Comparison of ENCODE assay signal across 11 mouse cellular contexts in genomic region chr4:126237721-126238242, GRCm38 (mm10). TPM values are rescaled to one million over a fixed set of nuclear protein-coding genes. Genes with fewer than 3 reads are reported as not detected.
DNase-seq lines count a peak whose midpoint lies in the region; ATAC-seq and TF ChIP-seq lines count a peak whose summit lies in the region.
"Had no signal": no experiment of that assay in that cellular context is flagged by ENCODE, and none has a peak within 500 bp of the region (broad histone marks: within the 10 kb centered on the region; RNA-seq: fewer than 3 reads in every experiment).

No protein-coding gene starts in this region.

- peaks cover 12% of the 10 kb centered on the region for H3K4me1 ChIP-seq in embryonic facial prominence, embryonic 13.5 days
- no peaks in the 10 kb centered on the region for H3K4me1 ChIP-seq in intestine, postnatal 0 days (replicated peaks; ENCODE audit: control insufficient read depth, insufficient read depth, low read length)
- peaks cover 6% of the 10 kb centered on the region for H3K4me1 ChIP-seq in liver, embryonic 12.5 days
- H3K4me1 ChIP-seq: embryonic facial prominence, embryonic 12.5 days had no signal

- WGBS in embryonic facial prominence, embryonic 13.5 days: 71% methylated on average over 5 of the region's 5 CpGs
- WGBS in intestine, postnatal 0 days: 67% methylated on average over 5 of the region's 5 CpGs
- WGBS in liver, embryonic 12.5 days (ENCODE audit: insufficient replicate concordance): 82% methylated on average over 5 of the region's 5 CpGs

- no peak for ATAC-seq in embryonic facial prominence, embryonic 13.5 days (ENCODE audit: insufficient number of reproducible peaks, insufficient read depth, low FRiP score, low TSS enrichment, low read depth)
- no peak for ATAC-seq in intestine, postnatal 0 days
- ATAC-seq in liver, embryonic 12.5 days: no peak

- 0 out of 2 replicates have a peak overlapping the region, but pooled peaks have one; percentile 28 for H3K27ac ChIP-seq in embryonic facial prominence, embryonic 13.5 days
- H3K27ac ChIP-seq in intestine, postnatal 0 days (ENCODE audit: low read depth, low read length): no peak overlapping the region
- no peak overlapping the region for H3K27ac ChIP-seq in liver, embryonic 12.5 days
- H3K27ac ChIP-seq: embryonic facial prominence, embryonic 12.5 days; lung, embryonic 15.5 days had no signal

- peak; percentile 23; the same call in 1 of the 2 replicates for TF ChIP-seq CTCF in intestine, postnatal 0 days (IDR thresholded peaks at IDR 0.05; ENCODE audit: low read depth)

- intact Hi-C loops in left cerebral cortex, postnatal 25 days (cut with DNase I): no loop called here
- intact Hi-C loops in left cerebral cortex, postnatal 10 days (cut with DNase I): no loop called here

- peak; percentile 26 for DNase-seq in cerebellum, adult 11-12 months
- DNase-seq in cerebellum, postnatal 4 days (ENCODE audit: low spot score in 2 of 2): no peak
- DNase-seq in left cerebral cortex, postnatal 25 days (ENCODE audit: low spot score in 2 of 2): peak; percentile 63 to 79
- no peak for DNase-seq in left cerebral cortex, postnatal 10 days (ENCODE audit: extremely low spot score in 1 of 2, low spot score in 2 of 2)
- DNase-seq in spleen, adult 18-20 months: no peak
- DNase-seq: kidney, postnatal 10 days had no signal

- 0 out of 2 replicates have a peak overlapping the region, but pooled peaks have one; percentile 2 for H3K9ac ChIP-seq in embryonic facial prominence, embryonic 13.5 days
- no peak overlapping the region for H3K9ac ChIP-seq in intestine, postnatal 0 days (ENCODE audit: low read depth, low read length)
- H3K9ac ChIP-seq in liver, embryonic 12.5 days: no peak overlapping the region
- H3K9ac ChIP-seq: embryonic facial prominence, embryonic 12.5 days had no signal

- peaks cover 98% of the 10 kb centered on the region for H3K36me3 ChIP-seq in embryonic facial prominence, embryonic 13.5 days
- H3K36me3 ChIP-seq in intestine, postnatal 0 days (ENCODE audit: control insufficient read depth, insufficient read depth): peaks cover 80% of the 10 kb centered on the region
- peaks cover 90% of the 10 kb centered on the region for H3K36me3 ChIP-seq in liver, embryonic 12.5 days

- H3K9me3 ChIP-seq in embryonic facial prominence, embryonic 13.5 days: no peaks in the 10 kb centered on the region
- H3K9me3 ChIP-seq in intestine, postnatal 0 days (ENCODE audit: control insufficient read depth): no peaks in the 10 kb centered on the region
- no peaks in the 10 kb centered on the region for H3K9me3 ChIP-seq in liver, embryonic 12.5 days (replicated peaks)
- H3K9me3 ChIP-seq: embryonic facial prominence, embryonic 12.5 days; lung, embryonic 15.5 days had no signal

- no peak overlapping the region for H3K4me2 ChIP-seq in embryonic facial prominence, embryonic 13.5 days
- no peak overlapping the region for H3K4me2 ChIP-seq in intestine, postnatal 0 days (replicated peaks; ENCODE audit: low read depth)
- H3K4me2 ChIP-seq in liver, embryonic 12.5 days: no peak overlapping the region

- H3K27me3 ChIP-seq in embryonic facial prominence, embryonic 13.5 days: no peaks in the 10 kb centered on the region
- H3K27me3 ChIP-seq in intestine, postnatal 0 days (replicated peaks; ENCODE audit: control insufficient read depth, insufficient read depth, low read length): no peaks in the 10 kb centered on the region
- no peaks in the 10 kb centered on the region for H3K27me3 ChIP-seq in liver, embryonic 12.5 days (replicated peaks)
- H3K27me3 ChIP-seq: embryonic facial prominence, embryonic 12.5 days; lung, embryonic 15.5 days had no signal

- H3K4me3 ChIP-seq in embryonic facial prominence, embryonic 13.5 days: no peak overlapping the region
- no peak overlapping the region for H3K4me3 ChIP-seq in intestine, postnatal 0 days (ENCODE audit: low read depth, low read length)
- H3K4me3 ChIP-seq in liver, embryonic 12.5 days: no peak overlapping the region
- H3K4me3 ChIP-seq: embryonic facial prominence, embryonic 12.5 days had no signal

RNA-seq across cellular contexts. Expression of gene Map7d1, which starts 18.4 kb away (rescaled TPM):
- 100 to 1,000 TPM; 253 to 255 TPM for total RNA-seq in left cerebral cortex, postnatal 25 days (2021)
- 100 to 1,000 TPM; 218 to 226 TPM for total RNA-seq in left cerebral cortex, postnatal 10 days (2021)
- polyA plus RNA-seq in embryonic facial prominence, embryonic 13.5 days (2015; fragmentation: Nextera tagmentation; extraction: Ambion mirVana): 48.8 and 57.0 TPM in 2 replicates
- polyA plus RNA-seq in intestine, postnatal 0 days (2015; fragmentation: Nextera tagmentation; extraction: Ambion mirVana): 11.7 and 12.2 TPM in 2 replicates
- polyA plus RNA-seq in liver, embryonic 12.5 days (2016; fragmentation: Nextera tagmentation; extraction: Ambion mirVana): 20.9 and 23.3 TPM in 2 replicates

RNA-seq across cellular contexts. Expression of gene Trappc3, which starts 24.3 kb away (rescaled TPM):
- 10 to 100 TPM; 77.4 to 79.4 TPM for total RNA-seq in left cerebral cortex, postnatal 25 days (2021)
- total RNA-seq in left cerebral cortex, postnatal 10 days (2021): 10 to 100 TPM; 89.7 to 99.2 TPM
- polyA plus RNA-seq in embryonic facial prominence, embryonic 13.5 days (2015; fragmentation: Nextera tagmentation; extraction: Ambion mirVana): 122 and 126 TPM in 2 replicates
- 115 and 126 TPM in 2 replicates for polyA plus RNA-seq in intestine, postnatal 0 days (2015; fragmentation: Nextera tagmentation; extraction: Ambion mirVana)
- polyA plus RNA-seq in liver, embryonic 12.5 days (2016; fragmentation: Nextera tagmentation; extraction: Ambion mirVana): 43.7 and 44.0 TPM in 2 replicates

RNA-seq across cellular contexts. Expression of gene Thrap3, which starts 35.2 kb away (rescaled TPM):
- total RNA-seq in left cerebral cortex, postnatal 25 days (2021): 100 to 1,000 TPM; 133 to 147 TPM
- 100 to 1,000 TPM; 131 to 139 TPM for total RNA-seq in left cerebral cortex, postnatal 10 days (2021)
- polyA plus RNA-seq in embryonic facial prominence, embryonic 13.5 days (2015; fragmentation: Nextera tagmentation; extraction: Ambion mirVana): 248 and 262 TPM in 2 replicates
- 56.7 and 67.5 TPM in 2 replicates for polyA plus RNA-seq in intestine, postnatal 0 days (2015; fragmentation: Nextera tagmentation; extraction: Ambion mirVana)
- 162 and 163 TPM in 2 replicates for polyA plus RNA-seq in liver, embryonic 12.5 days (2016; fragmentation: Nextera tagmentation; extraction: Ambion mirVana)

RNA-seq across cellular contexts. Expression of gene Col8a2, which starts 48.8 kb away (rescaled TPM):
- 1 to 10 TPM; 1.1 to 1.7 TPM for total RNA-seq in left cerebral cortex, postnatal 25 days (2021)
- 1 to 10 TPM in 1 of 2 experiments, under 1 TPM in 1; 0.92 to 1.0 TPM for total RNA-seq in left cerebral cortex, postnatal 10 days (2021)
- polyA plus RNA-seq in embryonic facial prominence, embryonic 13.5 days (2015; fragmentation: Nextera tagmentation; extraction: Ambion mirVana): 33.9 and 43.4 TPM in 2 replicates
- 1.5 and 2.2 TPM in 2 replicates for polyA plus RNA-seq in intestine, postnatal 0 days (2015; fragmentation: Nextera tagmentation; extraction: Ambion mirVana)
- 1.8 and 2.3 TPM in 2 replicates for polyA plus RNA-seq in liver, embryonic 12.5 days (2016; fragmentation: Nextera tagmentation; extraction: Ambion mirVana)

Comparison
In these comparisons a context has a peak if more than half of its experiments do, and no peak if none do; other contexts are left out.
1. DNase-seq: peak in cerebellum, adult 11-12 months (single experiment) and left cerebral cortex, postnatal 25 days (2 of 2); none in cerebellum, postnatal 4 days (0 of 2), left cerebral cortex, postnatal 10 days (0 of 2) and spleen, adult 18-20 months (0 of 2).